Mouse (Mus musculus) cerebellum, adult 2 months (tissue): ENCODE results near the gene Emc6.

Experiments
- CTCF ChIP-seq: fragments of 200-500 bp; IDR thresholded peaks from 2 replicates; pipeline ENCODE4 v1.5.1; 2011; ENCODE audit warnings: low read depth, mild to moderate bottlenecking, control low read depth, low read length, moderate library complexity, borderline replicate concordance; ENCODE audit not compliant: insufficient read depth
- POLR2A ChIP-seq: fragments of 200-500 bp; IDR thresholded peaks from 2 replicates; pipeline ENCODE4 v1.6.1; 2011; ENCODE audit warnings: low read length, control low read depth, borderline replicate concordance; ENCODE audit not compliant: insufficient read depth

- no peak for TF ChIP-seq CTCF
- TF ChIP-seq POLR2A = no peak
These were observed 40.2 kb downstream of the Emc6 start for GRCm38 (mm10) chr11:73136587-73136986.
